Mouse (Mus musculus) olfactory bulb, adult 2 months (tissue): ENCODE data around the gene Gm36864.

ENCODE experiments used
- CTCF ChIP-seq: fragments of 200-500 bp; IDR thresholded peaks from 2 replicates; pipeline ENCODE4 v1.5.1; 2012; ENCODE audit warnings: low read depth, mild to moderate bottlenecking, low read length, moderate library complexity; ENCODE audit not compliant: insufficient read depth
- POLR2A ChIP-seq: fragments of 200-500 bp; IDR thresholded peaks from 2 replicates; pipeline ENCODE4 v1.6.1; 2012; ENCODE audit warnings: mild to moderate bottlenecking, low read depth, low read length, moderate library complexity; ENCODE audit not compliant: insufficient read depth

- TF ChIP-seq CTCF (no peak), POLR2A (no peak)
These were observed 10.9 kb upstream of the Gm36864 start, which contains the start of gene Klk1 for GRCm38 (mm10) chr7:44225076-44225475.
